ENCODE assay signal across 10 mouse cellular contexts in genomic region chr17:80981721-80982411, GRCm38 (mm10). TPM values are rescaled to one million over a fixed set of nuclear protein-coding genes. Genes with fewer than 3 reads are reported as not detected.
A peak's percentile ranks its signal among the peaks of the same experiment; 100 is the strongest.
DNase-seq lines count a peak whose midpoint lies in the region; ATAC-seq and TF ChIP-seq lines count a peak whose summit lies in the region.
"Had no signal": no experiment of that assay in that cellular context is flagged by ENCODE, and none has a peak within 500 bp of the region (broad histone marks: within the 10 kb centered on the region; RNA-seq: fewer than 3 reads in every experiment).

No protein-coding gene starts in this region.

- 54% methylated on average over 12 of the region's 12 CpGs for WGBS in hindbrain, embryonic 16.5 days

- H3K9ac ChIP-seq in hindbrain, embryonic 16.5 days (ENCODE audit: low read depth, low read length): peak overlapping the region; percentile 29; the same call in 1 of the 2 replicates
- H3K9ac ChIP-seq: liver, embryonic 15.5 days had no signal

- H3K36me3 ChIP-seq in hindbrain, embryonic 16.5 days (ENCODE audit: control insufficient read depth, insufficient read depth, low read length): no peaks in the 10 kb centered on the region
- H3K36me3 ChIP-seq: liver, embryonic 15.5 days had no signal

- peaks cover 3% of the 10 kb centered on the region for H3K4me1 ChIP-seq in hindbrain, embryonic 16.5 days (ENCODE audit: control insufficient read depth, insufficient read depth, low read depth, low read length)
- H3K4me1 ChIP-seq: liver, embryonic 15.5 days had no signal

- no peak overlapping the region for H3K4me3 ChIP-seq in gastrocnemius, adult 2 months
- no peak overlapping the region for H3K4me3 ChIP-seq in hindbrain, embryonic 16.5 days (ENCODE audit: low read length)
- H3K4me3 ChIP-seq: liver, embryonic 15.5 days had no signal

- H3K9me3 ChIP-seq in hindbrain, embryonic 16.5 days (ENCODE audit: control insufficient read depth, low read length): no peaks in the 10 kb centered on the region
- H3K9me3 ChIP-seq: liver, embryonic 15.5 days had no signal

- DNase-seq in gastrocnemius, adult 2 months: peak; percentile 28
- DNase-seq in gastrocnemius, postnatal 4 days (ENCODE audit: low spot score in 2 of 2): no peak
- DNase-seq in urinary bladder, postnatal 14 days (ENCODE audit: low spot score): peak; percentile 23
- no peak for DNase-seq in urinary bladder, postnatal 10 days (ENCODE audit: low spot score)
- no peak for DNase-seq in thymus, postnatal 14 days
- DNase-seq in embryo, embryonic 9.5 days (ENCODE audit: extremely low spot score): no peak
- DNase-seq in spleen, adult 18-20 months: no peak

- H3K27ac ChIP-seq in gastrocnemius, adult 2 months: no peak overlapping the region
- peak overlapping the region; percentile 37 for H3K27ac ChIP-seq in hindbrain, embryonic 16.5 days (ENCODE audit: low read depth, low read length)
- H3K27ac ChIP-seq: liver, embryonic 15.5 days had no signal

- peak; percentile 60 for ATAC-seq in hindbrain, embryonic 16.5 days

- no peaks in the 10 kb centered on the region for H3K27me3 ChIP-seq in hindbrain, embryonic 16.5 days (replicated peaks; ENCODE audit: control insufficient read depth, insufficient read depth, low read length)
- H3K27me3 ChIP-seq: liver, embryonic 15.5 days had no signal

- no peak for TF ChIP-seq CTCF in gastrocnemius, adult 2 months (IDR thresholded peaks at IDR 0.05)

- intact Hi-C loops in gastrocnemius, adult 2 months (cut with DNase I): loop anchor here (1.0 to 5.0 kb wide), 3 partner anchors 107 to 361 kb away; no protein-coding TSS in a partner anchor

- H3K4me2 ChIP-seq in hindbrain, embryonic 16.5 days (ENCODE audit: low read length): no peak overlapping the region
- H3K4me2 ChIP-seq: liver, embryonic 15.5 days had no signal

RNA-seq across cellular contexts. Expression of gene Tmem178, which starts 37.4 kb away (rescaled TPM):
- total RNA-seq in gastrocnemius, adult 2 months (2021): under 1 TPM; 0.25 to 0.28 TPM
- 1 to 10 TPM; 1.2 TPM for total RNA-seq in gastrocnemius, postnatal 4 days (2021)
- 26.5 and 29.4 TPM in 2 replicates for polyA plus RNA-seq in hindbrain, embryonic 16.5 days (2015; fragmentation: Nextera tagmentation; extraction: Ambion mirVana)
- total RNA-seq: common myeloid progenitor, adult 5-6 weeks had no signal

Comparison
In these comparisons a context has a peak if more than half of its experiments do, and no peak if none do; other contexts are left out.
1. DNase-seq: peak in gastrocnemius, adult 2 months (single experiment) and urinary bladder, postnatal 14 days (single experiment); none in gastrocnemius, postnatal 4 days (0 of 2), urinary bladder, postnatal 10 days (single experiment), thymus, postnatal 14 days (single experiment), embryo, embryonic 9.5 days (single experiment) and spleen, adult 18-20 months (0 of 2).